Mouse (Mus musculus) erythroblast, embryonic 14.5 days (primary cell): ENCODE measurements around the gene Klhdc2. TPM values are rescaled to one million over a fixed set of nuclear protein-coding genes. Genes with fewer than 3 reads are reported as not detected.

Experiments
- H3K27me3 ChIP-seq: 2 replicates; pipeline ENCODE4 v1.6.1; 2012; ENCODE audit warnings: inconsistent platforms; ENCODE audit not compliant: control insufficient read depth
- H3K36me3 ChIP-seq: 2 replicates; pipeline ENCODE4 v1.6.1; 2012; ENCODE audit warnings: mild to moderate bottlenecking, inconsistent platforms; ENCODE audit not compliant: control insufficient read depth
- H3K4me1 ChIP-seq: 2 replicates; pipeline ENCODE4 v1.6.1; 2012; ENCODE audit warnings: inconsistent platforms; ENCODE audit not compliant: control insufficient read depth
- H3K4me3 ChIP-seq: replicated peaks from 2 replicates; pipeline ENCODE3; 2012; ENCODE audit warnings: moderate library complexity, mild to moderate bottlenecking, inconsistent platforms
- H3K9me3 ChIP-seq: 2 replicates; pipeline ENCODE4 v1.6.1; 2012; ENCODE audit warnings: low read length, inconsistent platforms, mixed read lengths; ENCODE audit not compliant: control insufficient read depth
- GATA1 ChIP-seq: IDR thresholded peaks from 2 replicates; pipeline ENCODE4 v1.6.1; 2012; ENCODE audit warnings: low read length, inconsistent platforms, mixed read lengths
- TAL1 ChIP-seq: IDR thresholded peaks from 3 replicates; pipeline ENCODE4 v1.6.1; 2012; ENCODE audit warnings: low read length, inconsistent platforms, mixed read lengths
- polyA plus RNA-seq: library from polyadenylated mRNA; stranded (reverse); fragments of >175 nt; gene quantifications from 2 replicates; pipeline ENCODE4 v1.2.3, GENCODE M21; 2012

Klhdc2 gene
- polyA plus RNA-seq, 1 experiment = 5.1 TPM

DNA sequence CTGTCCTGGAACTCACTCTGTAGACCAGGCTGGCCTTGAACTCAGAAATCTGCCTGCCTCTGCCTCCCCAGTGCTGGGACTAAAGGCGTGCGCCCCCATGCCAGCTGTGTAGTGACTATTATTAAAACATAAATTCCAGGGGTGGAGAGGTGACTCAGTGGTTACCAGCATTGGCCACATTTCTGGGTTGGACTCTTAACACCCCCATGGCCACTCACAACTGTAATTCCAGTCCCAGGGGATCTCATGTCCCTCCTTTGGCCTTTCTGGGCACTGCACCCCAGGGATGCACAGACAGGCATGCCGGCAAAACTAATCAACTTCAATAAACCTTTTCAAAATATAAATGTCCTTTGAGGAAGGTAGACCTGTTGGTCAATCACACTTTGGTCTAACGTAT lies 1.8 kb downstream of the Klhdc2 start:
- H3K27me3 ChIP-seq = no peaks in the 10 kb centered on the region
- H3K9me3 ChIP-seq = peaks cover 2% of the 10 kb centered on the region; the same call in 1 of the 2 replicates
- H3K36me3 ChIP-seq = peaks cover 52% of the 10 kb centered on the region
- peaks cover 52% of the 10 kb centered on the region for H3K4me1 ChIP-seq
- TF ChIP-seq TAL1 = no peak
- peak overlapping the region; percentile 100 for H3K4me3 ChIP-seq

- Histone ChIP-seq H3K4me3 (peak overlapping the region; percentile 100), H3K27me3 (no peaks in the 10 kb centered on the region), H3K36me3 (peaks cover 58% of the 10 kb centered on the region), H3K9me3 (no peaks in the 10 kb centered on the region), H3K4me1 (peaks cover 43% of the 10 kb centered on the region)
- TF ChIP-seq TAL1 (no peak), GATA1 (no peak)
These were observed 2.8 kb downstream of the Klhdc2 start for GRCm38 (mm10) chr12:69299231-69299630.

DNA sequence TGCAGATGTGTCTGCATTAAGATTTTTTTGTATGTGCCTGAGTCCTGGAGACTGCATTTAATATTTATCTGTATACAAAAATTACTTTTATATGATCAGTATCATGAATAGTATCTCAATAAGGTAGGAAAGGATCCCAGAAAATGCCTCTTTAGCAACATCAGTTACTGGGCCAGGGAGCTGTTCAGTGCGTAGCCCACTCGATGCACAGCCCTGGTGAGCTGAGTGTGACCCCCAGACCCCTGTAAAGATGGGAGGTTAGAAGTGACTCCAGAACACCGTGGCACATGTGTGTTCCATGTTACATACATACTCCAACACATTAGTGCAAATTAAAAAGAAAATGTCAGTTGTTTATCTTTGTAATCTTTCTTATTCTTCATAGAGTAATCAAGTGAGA lies 3.4 kb downstream of the Klhdc2 start:
- H3K36me3 ChIP-seq = peaks cover 64% of the 10 kb centered on the region
- TF ChIP-seq GATA1 (no peak), TAL1 (no peak)
- peaks cover 38% of the 10 kb centered on the region for H3K4me1 ChIP-seq

GRCm38 (mm10) chr12:69300391-69300790 lies 3.9 kb downstream of the Klhdc2 start:
- no peak for TF ChIP-seq GATA1
- TF ChIP-seq TAL1 = no peak
- Histone ChIP-seq H3K4me3 (no peak overlapping the region), H3K9me3 (no peaks in the 10 kb centered on the region), H3K36me3 (peaks cover 70% of the 10 kb centered on the region), H3K27me3 (no peaks in the 10 kb centered on the region), H3K4me1 (peaks cover 32% of the 10 kb centered on the region)

More for the DNA sequence above, 3.4 kb downstream of the Klhdc2 start:
- Histone ChIP-seq H3K27me3 (no peaks in the 10 kb centered on the region), H3K4me3 (no peak overlapping the region), H3K9me3 (no peaks in the 10 kb centered on the region)

DNA sequence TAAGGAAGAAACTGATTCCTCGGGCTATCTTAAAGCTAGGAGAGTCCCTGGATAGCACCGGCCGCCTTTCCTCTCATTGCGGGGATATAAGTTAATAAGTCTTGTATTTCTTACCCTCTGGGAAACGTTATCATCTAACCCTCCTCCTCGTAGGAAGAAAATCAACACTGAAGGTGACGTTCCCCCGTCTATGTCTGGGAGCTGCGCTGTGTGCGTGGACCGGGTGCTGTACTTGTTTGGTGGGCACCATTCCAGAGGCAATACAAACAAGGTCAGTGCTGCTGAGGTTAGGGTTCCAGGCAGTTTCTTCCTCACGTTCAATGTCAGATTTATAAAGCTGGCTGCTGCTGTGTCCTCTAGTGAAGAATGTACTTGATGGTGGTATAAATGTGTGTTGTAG lies 5.7 kb downstream of the Klhdc2 start:
- Histone ChIP-seq H3K36me3 (peaks cover 88% of the 10 kb centered on the region), H3K9me3 (no peaks in the 10 kb centered on the region), H3K4me3 (no peak overlapping the region), H3K4me1 (peaks cover 21% of the 10 kb centered on the region), H3K27me3 (no peaks in the 10 kb centered on the region)
- TF ChIP-seq GATA1 (no peak), TAL1 (no peak)

DNA sequence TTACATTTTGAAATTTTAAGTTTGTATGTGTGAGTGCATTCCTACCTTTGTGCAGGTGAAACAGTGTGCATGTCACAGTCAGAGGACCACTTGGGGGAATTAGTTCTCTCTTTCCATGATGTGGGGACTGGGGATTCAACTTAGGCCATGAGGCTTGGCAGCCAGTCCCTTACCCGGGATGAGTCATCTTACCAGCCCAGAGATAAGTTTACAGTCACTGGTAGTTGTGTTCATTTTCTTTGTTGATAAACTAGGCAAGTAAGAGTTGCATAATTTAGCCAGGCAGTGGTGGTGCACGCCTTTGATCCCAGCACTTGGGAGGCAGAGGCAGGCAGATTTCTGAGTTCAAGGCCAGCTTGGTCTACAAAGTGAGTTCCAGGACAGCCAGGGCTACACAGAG lies 7.6 kb downstream of the Klhdc2 start:
- TF ChIP-seq TAL1 (no peak), GATA1 (no peak)
- Histone ChIP-seq H3K36me3 (peaks cover 98% of the 10 kb centered on the region), H3K27me3 (no peaks in the 10 kb centered on the region)

GRCm38 (mm10) chr12:69306333-69306732 lies 9.9 kb downstream of the Klhdc2 start:
- Histone ChIP-seq H3K9me3 (no peaks in the 10 kb centered on the region), H3K36me3 (peaks cover 98% of the 10 kb centered on the region), H3K4me3 (no peak overlapping the region), H3K4me1 (no peaks in the 10 kb centered on the region; the same call in 1 of the 2 replicates), H3K27me3 (no peaks in the 10 kb centered on the region)
- no peak for TF ChIP-seq TAL1
- TF ChIP-seq GATA1 = no peak

More for the DNA sequence above, 7.6 kb downstream of the Klhdc2 start:
- peaks cover 10% of the 10 kb centered on the region for H3K4me1 ChIP-seq
- no peak overlapping the region for H3K4me3 ChIP-seq
- H3K9me3 ChIP-seq = no peaks in the 10 kb centered on the region

- TF ChIP-seq GATA1 (no peak), TAL1 (no peak)
- Histone ChIP-seq H3K27me3 (no peaks in the 10 kb centered on the region), H3K36me3 (peaks cover 97% of the 10 kb centered on the region), H3K9me3 (no peaks in the 10 kb centered on the region), H3K4me3 (no peak overlapping the region), H3K4me1 (no peaks in the 10 kb centered on the region)
These were observed 13.2 kb downstream of the Klhdc2 start for GRCm38 (mm10) chr12:69309659-69310058.

DNA sequence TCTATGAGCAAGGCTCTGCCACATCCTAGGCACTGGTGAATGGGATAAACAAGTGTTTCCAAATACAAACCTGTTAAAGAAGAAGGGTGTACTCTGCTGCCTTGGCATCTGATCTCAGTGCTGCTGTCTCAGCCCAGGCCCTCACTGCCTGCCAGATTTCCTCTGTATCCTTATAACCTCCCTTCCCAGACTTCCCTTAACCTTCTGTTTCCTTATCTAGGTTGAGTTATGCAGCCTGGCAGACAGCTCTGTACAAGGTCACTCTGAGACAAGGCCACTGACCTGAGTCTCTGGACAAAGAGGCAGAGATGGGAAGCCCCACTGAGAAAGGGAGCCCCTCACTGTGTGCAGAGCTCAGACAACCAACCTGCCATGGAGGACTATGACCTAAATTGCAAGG lies 21.9 kb downstream of the Klhdc2 start:
- Histone ChIP-seq H3K4me3 (no peak overlapping the region), H3K36me3 (peaks cover 85% of the 10 kb centered on the region), H3K27me3 (no peaks in the 10 kb centered on the region), H3K4me1 (no peaks in the 10 kb centered on the region), H3K9me3 (no peaks in the 10 kb centered on the region)
- no peak for TF ChIP-seq TAL1
- no peak for TF ChIP-seq GATA1

DNA sequence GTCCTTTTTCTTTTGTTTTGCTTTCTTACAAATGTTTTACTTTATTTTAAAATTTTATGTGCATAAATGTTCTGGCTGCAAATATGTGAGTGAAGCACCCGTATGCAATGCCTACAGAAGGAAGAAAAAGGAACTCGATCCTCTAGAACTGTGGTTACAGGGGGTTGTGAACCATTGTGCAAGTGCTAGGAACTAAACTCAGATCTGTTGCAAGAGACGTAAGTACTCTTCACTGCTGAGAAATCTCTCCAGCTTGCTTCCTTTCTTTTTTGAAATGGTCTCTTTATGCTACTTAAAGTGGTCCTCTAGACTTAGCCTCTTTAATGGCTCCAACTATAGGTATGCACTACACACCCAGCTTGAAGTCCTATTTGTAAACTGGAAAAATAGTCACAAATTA lies 34.7 kb downstream of the Klhdc2 start:
- H3K27me3 ChIP-seq = no peaks in the 10 kb centered on the region
- no peaks in the 10 kb centered on the region for H3K9me3 ChIP-seq
- TF ChIP-seq TAL1 (no peak), GATA1 (no peak)
- no peaks in the 10 kb centered on the region for H3K4me1 ChIP-seq
- H3K4me3 ChIP-seq = no peak overlapping the region
- H3K36me3 ChIP-seq = peaks cover 86% of the 10 kb centered on the region
